In the genomic region with DNA sequence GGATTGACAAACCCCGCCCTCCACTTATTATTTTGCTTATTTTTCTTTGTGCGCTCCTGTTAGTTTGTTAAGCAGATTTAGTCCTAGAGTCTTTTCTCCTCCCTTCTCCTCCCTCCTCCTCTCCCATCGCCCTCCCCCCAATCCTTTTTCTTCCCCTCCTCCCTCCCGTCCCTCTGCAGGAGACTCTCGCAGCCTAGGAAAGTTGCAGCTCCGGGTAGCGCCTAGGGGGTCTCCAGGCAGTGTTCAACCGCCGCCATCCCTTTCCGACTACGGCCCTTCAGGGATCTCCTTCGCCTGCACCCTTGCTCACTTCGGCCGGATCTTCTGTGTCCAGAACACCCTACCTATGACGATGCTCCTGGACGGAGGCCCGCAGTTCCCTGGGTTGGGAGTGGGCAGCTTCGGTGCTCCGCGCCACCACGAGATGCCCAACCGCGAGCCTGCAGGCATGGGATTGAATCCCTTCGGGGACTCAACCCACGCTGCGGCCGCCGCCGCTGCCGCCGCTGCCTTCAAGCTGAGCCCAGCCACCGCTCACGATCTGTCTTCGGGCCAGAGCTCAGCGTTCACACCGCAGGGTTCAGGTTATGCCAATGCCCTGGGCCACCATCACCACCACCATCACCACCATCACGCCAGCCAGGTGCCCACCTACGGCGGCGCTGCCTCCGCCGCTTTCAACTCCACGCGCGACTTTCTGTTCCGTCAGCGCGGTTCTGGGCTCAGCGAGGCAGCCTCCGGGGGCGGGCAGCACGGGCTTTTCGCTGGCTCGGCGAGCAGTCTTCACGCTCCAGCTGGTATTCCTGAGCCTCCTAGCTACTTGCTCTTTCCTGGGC, we compare ENCODE assay signal across 8 mouse cellular contexts. TPM values are rescaled to one million over a fixed set of nuclear protein-coding genes. Genes with fewer than 3 reads are reported as not detected.
DNase-seq lines count a peak whose midpoint lies in the region; ATAC-seq and TF ChIP-seq lines count a peak whose summit lies in the region.

No protein-coding gene starts in this region.

- no peaks in the 10 kb centered on the region for H3K36me3 ChIP-seq in kidney, embryonic 16.5 days (ENCODE audit: insufficient read depth, low read length)
- no peaks in the 10 kb centered on the region for H3K36me3 ChIP-seq in forebrain, postnatal 0 days (ENCODE audit: insufficient read depth)
- no peaks in the 10 kb centered on the region for H3K36me3 ChIP-seq in midbrain, embryonic 12.5 days

- no peak overlapping the region for H3K9ac ChIP-seq in kidney, embryonic 16.5 days (replicated peaks; ENCODE audit: low read length)
- peak overlapping the region; percentile 35 for H3K9ac ChIP-seq in forebrain, postnatal 0 days
- peak overlapping the region; percentile 73 for H3K9ac ChIP-seq in midbrain, embryonic 12.5 days (replicated peaks)

- peak overlapping the region; percentile 44 for H3K4me3 ChIP-seq in kidney, embryonic 16.5 days (ENCODE audit: low read length)
- peak overlapping the region; percentile 35 for H3K4me3 ChIP-seq in forebrain, postnatal 0 days (ENCODE audit: low read depth, low read length)
- peak overlapping the region; percentile 56 for H3K4me3 ChIP-seq in midbrain, embryonic 12.5 days

- H3K4me2 ChIP-seq in kidney, embryonic 16.5 days (replicated peaks; ENCODE audit: low read depth, low read length) = peak overlapping the region; percentile 58
- peak overlapping the region; percentile 45 for H3K4me2 ChIP-seq in forebrain, postnatal 0 days (ENCODE audit: low read depth)
- peak overlapping the region; percentile 56 for H3K4me2 ChIP-seq in midbrain, embryonic 12.5 days (replicated peaks)

- intact Hi-C loops in left cerebral cortex, postnatal 25 days (cut with DNase I) = no loop called here

- peak; percentile 50 for ATAC-seq in kidney, embryonic 16.5 days (ENCODE audit: low FRiP score, low TSS enrichment)
- ATAC-seq in forebrain, postnatal 0 days = peak; percentile 47
- peak; percentile 47 for ATAC-seq in midbrain, embryonic 12.5 days (ENCODE audit: low FRiP score, low read depth)
- no peak for ATAC-seq in activated CD4-positive, CD25-positive, alpha-beta regulatory T cell, adult 4 months

- peaks cover 6% of the 10 kb centered on the region; the same call in 1 of the 2 replicates for H3K4me1 ChIP-seq in kidney, embryonic 16.5 days (ENCODE audit: insufficient read depth, low read length)
- H3K4me1 ChIP-seq in forebrain, postnatal 0 days (ENCODE audit: insufficient read depth) = no peaks in the 10 kb centered on the region
- no peaks in the 10 kb centered on the region for H3K4me1 ChIP-seq in midbrain, embryonic 12.5 days

- WGBS in kidney, embryonic 16.5 days = 30% methylated on average over 54 of the region's 56 CpGs
- WGBS in forebrain, postnatal 0 days = 25% methylated on average over 56 of the region's 56 CpGs
- 29% methylated on average over 56 of the region's 56 CpGs for WGBS in midbrain, embryonic 12.5 days

- TF ChIP-seq CTCF in forebrain, postnatal 0 days (IDR thresholded peaks at IDR 0.05; ENCODE audit: low read depth) = no peak

- H3K9me3 ChIP-seq in kidney, embryonic 16.5 days (ENCODE audit: low read length) = peaks cover 5% of the 10 kb centered on the region; the same call in 1 of the 2 replicates
- H3K9me3 ChIP-seq in forebrain, postnatal 0 days (ENCODE audit: low read length) = no peaks in the 10 kb centered on the region
- H3K9me3 ChIP-seq in midbrain, embryonic 12.5 days = no peaks in the 10 kb centered on the region

- no peak for DNase-seq in kidney, postnatal 25 days
- peak; percentile 50 to 68 for DNase-seq in cerebellum, adult 18-20 months
- DNase-seq in forebrain, postnatal 0 days = no peak
- no peak for DNase-seq in thymus, postnatal 10 days (ENCODE audit: low spot score in 2 of 2)
- DNase-seq in left cerebral cortex, postnatal 25 days (ENCODE audit: low spot score in 2 of 2) = no peak

- H3K27me3 ChIP-seq in kidney, embryonic 16.5 days (ENCODE audit: insufficient read depth, low read length) = peaks cover 78% of the 10 kb centered on the region
- H3K27me3 ChIP-seq in forebrain, postnatal 0 days (ENCODE audit: insufficient read depth, low read length) = no peaks in the 10 kb centered on the region; the same call in none of the 2 replicates
- H3K27me3 ChIP-seq in midbrain, embryonic 12.5 days = peaks cover 12% of the 10 kb centered on the region

- H3K27ac ChIP-seq in kidney, embryonic 16.5 days (ENCODE audit: low read length) = no peak overlapping the region
- peak overlapping the region; percentile 67 for H3K27ac ChIP-seq in forebrain, postnatal 0 days (ENCODE audit: low read depth, low read length)
- H3K27ac ChIP-seq in midbrain, embryonic 12.5 days (replicated peaks) = peak overlapping the region; percentile 86

RNA-seq across cellular contexts. Expression of a gene that starts 8.6 kb away (rescaled TPM):
- polyA plus RNA-seq in kidney, embryonic 16.5 days (2015; fragmentation: Nextera tagmentation; extraction: Ambion mirVana) = not detected in 2 replicates
- total RNA-seq in forebrain, postnatal 0 days (2014; rRNA removed) = 10.1 and 16.6 TPM in 2 replicates
- polyA plus RNA-seq in forebrain, postnatal 0 days (2015; fragmentation: Nextera tagmentation; extraction: Ambion mirVana) = 10.2 and 13.3 TPM in 2 replicates
- 38.8 and 49.3 TPM in 2 replicates for polyA plus RNA-seq in midbrain, embryonic 12.5 days (2016; fragmentation: Nextera tagmentation; extraction: Ambion mirVana)
- polyA plus RNA-seq in activated CD4-positive, CD25-positive, alpha-beta regulatory T cell, adult 4 months (2017; shearing (Covaris generic)) = not detected
- 1 to 10 TPM; 2.6 to 3.6 TPM for total RNA-seq in left cerebral cortex, postnatal 25 days (2021)

Comparison
In these comparisons a context has a peak if more than half of its experiments do, and no peak if none do; other contexts are left out.
1. DNase-seq: peak in cerebellum, adult 18-20 months (2 of 2); none in kidney, postnatal 25 days (0 of 2), forebrain, postnatal 0 days (single experiment), thymus, postnatal 10 days (0 of 2) and left cerebral cortex, postnatal 25 days (0 of 2).
2. Peak in every context shown above with its lines, with median percentiles within 50 percentile points of each other: H3K4me2 ChIP-seq and H3K4me3 ChIP-seq.